18 mouse cellular contexts compared by ENCODE assay signal in genomic region chr11:115209958-115210357, GRCm38 (mm10). TPM values are rescaled to one million over a fixed set of nuclear protein-coding genes. Genes with fewer than 3 reads are reported as not detected.
DNase-seq lines count a peak whose midpoint lies in the region; ATAC-seq and TF ChIP-seq lines count a peak whose summit lies in the region.
"Had no signal": no experiment of that assay in that cellular context is flagged by ENCODE, and none has a peak within 500 bp of the region (broad histone marks: within the 10 kb centered on the region; RNA-seq: fewer than 3 reads in every experiment).

No protein-coding gene starts in this region.

- no peak for ATAC-seq in cerebellum, adult (ENCODE audit: insufficient number of reproducible peaks, low FRiP score, low TSS enrichment)
- ATAC-seq in limb, embryonic 13.5 days (ENCODE audit: low FRiP score, low read depth), result no peak

- no peaks in the 10 kb centered on the region for H3K9me3 ChIP-seq in limb, embryonic 13.5 days
- H3K9me3 ChIP-seq: hindbrain, embryonic 15.5 days; limb, embryonic 15.5 days; midbrain, embryonic 12.5 days had no signal

- no peak for TF ChIP-seq POLR2A in bone marrow macrophage, adult 2 months (IDR thresholded peaks at IDR 0.05; ENCODE audit: borderline replicate concordance, low read depth, low read length)

- H3K27me3 ChIP-seq in limb, embryonic 13.5 days, result peaks cover 6% of the 10 kb centered on the region
- H3K27me3 ChIP-seq: hindbrain, embryonic 15.5 days; midbrain, embryonic 12.5 days had no signal

- no peak overlapping the region for H3K4me2 ChIP-seq in limb, embryonic 13.5 days (replicated peaks)
- H3K4me2 ChIP-seq: hindbrain, embryonic 15.5 days; limb, embryonic 15.5 days; midbrain, embryonic 12.5 days had no signal

- peaks cover 13% of the 10 kb centered on the region for H3K4me1 ChIP-seq in bone marrow macrophage, adult 2 months (ENCODE audit: control insufficient read depth, insufficient read depth, low read length)
- H3K4me1 ChIP-seq in limb, embryonic 13.5 days, result no peaks in the 10 kb centered on the region; the same call in 1 of the 2 replicates
- H3K4me1 ChIP-seq: limb, embryonic 15.5 days had no signal

- 80% methylated on average over 7 of the region's 7 CpGs for WGBS in limb, embryonic 13.5 days

- TF ChIP-seq CTCF in layer of hippocampus, adult 2 months (conservative IDR thresholded peaks at IDR 0.05), result no peak
- TF ChIP-seq CTCF in bone marrow macrophage, adult 2 months (IDR thresholded peaks at IDR 0.05; ENCODE audit: low read depth, low read length), result no peak

- peak; percentile 41 to 44 for DNase-seq in cerebellum, postnatal 25 days
- no peak for DNase-seq in layer of hippocampus, adult 2 months (ENCODE audit: low spot score in 2 of 2)
- DNase-seq in layer of hippocampus, postnatal 25 days (ENCODE audit: extremely low spot score in 1 of 2, low spot score in 1 of 2), result no peak
- DNase-seq in Muller cell, postnatal 12 days (ENCODE audit: inconsistent ontology term), result no peak
- DNase-seq in adrenal gland, adult 2 months, result no peak
- DNase-seq: adrenal gland, postnatal 10 days; kidney, adult 2 months; kidney, postnatal 4 days; thymus, postnatal 4 days had no signal

- no peak overlapping the region for H3K4me3 ChIP-seq in layer of hippocampus, adult 2 months
- H3K4me3 ChIP-seq in bone marrow macrophage, adult 2 months (ENCODE audit: insufficient read depth, low read length), result no peak overlapping the region
- no peak overlapping the region for H3K4me3 ChIP-seq in limb, embryonic 13.5 days
- H3K4me3 ChIP-seq: hindbrain, embryonic 15.5 days; left cerebral cortex, adult 2 months; limb, embryonic 15.5 days; midbrain, embryonic 12.5 days had no signal

- H3K27ac ChIP-seq in layer of hippocampus, adult 2 months, result peak overlapping the region; percentile 34
- peak overlapping the region; percentile 63 for H3K27ac ChIP-seq in bone marrow macrophage, adult 2 months (ENCODE audit: insufficient read depth, low read depth, low read length)
- H3K27ac ChIP-seq in limb, embryonic 13.5 days, result no peak overlapping the region
- H3K27ac ChIP-seq: hindbrain, embryonic 15.5 days; left cerebral cortex, adult 2 months; limb, embryonic 15.5 days; midbrain, embryonic 12.5 days had no signal

- H3K9ac ChIP-seq in limb, embryonic 13.5 days, result peak overlapping the region; percentile 48; the same call in 1 of the 2 replicates
- H3K9ac ChIP-seq: limb, embryonic 15.5 days; midbrain, embryonic 12.5 days had no signal

- peaks cover 43% of the 10 kb centered on the region for H3K36me3 ChIP-seq in limb, embryonic 13.5 days

RNA-seq across cellular contexts. Expression of gene Nat9, which starts 22.3 kb away (rescaled TPM):
- total RNA-seq in layer of hippocampus, adult 2 months (2021), result 10 to 100 TPM; 20.5 to 20.6 TPM
- total RNA-seq in layer of hippocampus, postnatal 25 days (2021), result 10 to 100 TPM; 16.6 to 21.3 TPM
- 23.5 and 24.0 TPM in 2 replicates for polyA plus RNA-seq in bone marrow macrophage, adult 2 months (2012; ENCODE audit: insufficient read depth, insufficient read length, missing spikeins)
- polyA plus RNA-seq in limb, embryonic 13.5 days (2015; fragmentation: Nextera tagmentation; extraction: Ambion mirVana), result 25.7 and 26.2 TPM in 2 replicates
- total RNA-seq in adrenal gland, adult 2 months (2021), result 10 to 100 TPM; 20.0 to 29.2 TPM
- 12.0 and 16.2 TPM in 2 replicates for polyA plus RNA-seq in adrenal gland, adult 2 months (2012; rRNA removed)

RNA-seq across cellular contexts. Expression of gene Tmem104, which starts 22.7 kb away (rescaled TPM):
- 10 to 100 TPM; 18.1 to 20.1 TPM for total RNA-seq in layer of hippocampus, adult 2 months (2021)
- 10 to 100 TPM; 19.0 to 19.4 TPM for total RNA-seq in layer of hippocampus, postnatal 25 days (2021)
- 40.2 and 42.7 TPM in 2 replicates for polyA plus RNA-seq in bone marrow macrophage, adult 2 months (2012; ENCODE audit: insufficient read depth, insufficient read length, missing spikeins)
- 10.9 and 11.4 TPM in 2 replicates for polyA plus RNA-seq in limb, embryonic 13.5 days (2015; fragmentation: Nextera tagmentation; extraction: Ambion mirVana)
- 10 to 100 TPM; 23.7 to 27.9 TPM for total RNA-seq in adrenal gland, adult 2 months (2021)
- polyA plus RNA-seq in adrenal gland, adult 2 months (2012; rRNA removed), result 26.5 and 34.7 TPM in 2 replicates

RNA-seq across cellular contexts. Expression of gene Slc9a3r1, which starts 46.8 kb away (rescaled TPM):
- 10 to 100 TPM; 67.3 to 74.6 TPM for total RNA-seq in layer of hippocampus, adult 2 months (2021)
- 10 to 100 TPM; 74.8 to 76.3 TPM for total RNA-seq in layer of hippocampus, postnatal 25 days (2021)
- 76.2 and 78.8 TPM in 2 replicates for polyA plus RNA-seq in bone marrow macrophage, adult 2 months (2012; ENCODE audit: insufficient read depth, insufficient read length, missing spikeins)
- polyA plus RNA-seq in limb, embryonic 13.5 days (2015; fragmentation: Nextera tagmentation; extraction: Ambion mirVana), result 20.6 and 23.4 TPM in 2 replicates
- total RNA-seq in adrenal gland, adult 2 months (2021), result 10 to 100 TPM; 15.6 to 26.2 TPM
- 14.8 and 15.0 TPM in 2 replicates for polyA plus RNA-seq in adrenal gland, adult 2 months (2012; rRNA removed)

RNA-seq across cellular contexts. Expression of gene Grin2c, which starts 57.1 kb away (rescaled TPM):
- 10 to 100 TPM; 47.4 to 47.5 TPM for total RNA-seq in layer of hippocampus, adult 2 months (2021)
- total RNA-seq in layer of hippocampus, postnatal 25 days (2021), result 10 to 100 TPM; 47.3 to 47.4 TPM
- polyA plus RNA-seq in bone marrow macrophage, adult 2 months (2012; ENCODE audit: insufficient read depth, insufficient read length, missing spikeins), result not detected in 2 replicates
- 0.05 and 0.09 TPM in 2 replicates for polyA plus RNA-seq in limb, embryonic 13.5 days (2015; fragmentation: Nextera tagmentation; extraction: Ambion mirVana)
- 1 to 10 TPM; 2.3 to 9.4 TPM for total RNA-seq in adrenal gland, adult 2 months (2021)
- polyA plus RNA-seq in adrenal gland, adult 2 months (2012; rRNA removed), result 13.8 and 25.5 TPM in 2 replicates
- total RNA-seq: granulocyte monocyte progenitor cell, adult 5-6 weeks had no signal
- polyA plus RNA-seq: forebrain, embryonic 11.5 days had no signal

Comparison
In these comparisons a context has a peak if more than half of its experiments do, and no peak if none do; other contexts are left out.
1. DNase-seq: peak in cerebellum, postnatal 25 days (2 of 2); none in layer of hippocampus, adult 2 months (0 of 2), layer of hippocampus, postnatal 25 days (0 of 2), Muller cell, postnatal 12 days (single experiment) and adrenal gland, adult 2 months (single experiment).